Comparison of ENCODE assay signal across 7 mouse cellular contexts in the genomic region with DNA sequence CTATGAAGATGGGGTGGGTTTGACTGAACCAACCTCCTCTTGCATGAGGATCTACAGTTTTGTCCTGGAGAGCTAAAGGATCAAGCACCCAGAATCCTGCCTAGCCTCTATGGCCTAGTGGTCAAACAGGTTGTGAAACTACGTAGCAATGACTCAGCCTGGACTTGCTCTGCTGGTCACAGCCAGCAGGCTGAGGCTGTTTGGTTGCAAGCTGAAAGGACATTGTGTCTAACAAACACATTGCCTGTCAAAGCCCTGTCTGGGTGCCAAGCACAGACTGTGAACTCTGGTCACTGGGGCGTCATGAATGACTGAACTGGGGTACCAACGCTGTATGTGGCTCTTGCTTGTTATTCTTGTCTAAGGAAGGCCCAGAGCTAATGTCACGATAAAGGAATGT. TPM values are rescaled to one million over a fixed set of nuclear protein-coding genes. Genes with fewer than 3 reads are reported as not detected.
A peak's percentile ranks its signal among the peaks of the same experiment; 100 is the strongest.
DNase-seq lines count a peak whose midpoint lies in the region.

No protein-coding gene starts in this region.

- peak; percentile 18 for DNase-seq in 3T3-L1 (ENCODE audit: low read depth, low spot score)
- peak; percentile 57 to 60 for DNase-seq in B cell, adult 2 months
- peak; percentile 94 for DNase-seq in kidney, adult 11 months
- peak; percentile 24 for DNase-seq in lung, postnatal 10 days
- DNase-seq in left cerebral cortex, adult 11 months (ENCODE audit: low spot score): no peak
- no peak for DNase-seq in left cerebral cortex, adult 8-10 months (ENCODE audit: low spot score in 2 of 2)
- DNase-seq in thymus, postnatal 36 days: no peak

RNA-seq across cellular contexts. Expression of a gene that starts 10.9 kb away (rescaled TPM):
- total RNA-seq in left cerebral cortex, adult 8-10 months (2022): 10 to 100 TPM in 2 of 4 experiments, 1 to 10 TPM in 2; 9.2 to 12.0 (median 9.8) TPM

RNA-seq across cellular contexts. Expression of a gene that starts 35.7 kb away (rescaled TPM):
- 10 to 100 TPM in 2 of 4 experiments, 1 to 10 TPM in 2; 9.7 to 12.3 (median 10.1) TPM for total RNA-seq in left cerebral cortex, adult 8-10 months (2022)

RNA-seq across cellular contexts. Expression of a gene that starts 52.3 kb away (rescaled TPM):
- total RNA-seq in left cerebral cortex, adult 8-10 months (2022): 10 to 100 TPM in 2 of 4 experiments, 1 to 10 TPM in 2; 8.9 to 14.6 (median 11.9) TPM

RNA-seq across cellular contexts. Expression of a gene that starts 58.8 kb away (rescaled TPM):
- total RNA-seq in left cerebral cortex, adult 8-10 months (2022): 100 to 1,000 TPM; 377 to 510 (median 435) TPM

Comparison
In these comparisons a context has a peak if more than half of its experiments do, and no peak if none do; other contexts are left out.
1. DNase-seq: peak in 3T3-L1 (single experiment), B cell, adult 2 months (2 of 2), kidney, adult 11 months (single experiment) and lung, postnatal 10 days (single experiment); none in left cerebral cortex, adult 11 months (single experiment), left cerebral cortex, adult 8-10 months (0 of 2) and thymus, postnatal 36 days (0 of 2).